In genomic region chr17:29120666-29121065, GRCm38 (mm10) we compare ENCODE assay signal across 17 mouse cellular contexts. TPM values are rescaled to one million over a fixed set of nuclear protein-coding genes. Genes with fewer than 3 reads are reported as not detected.
DNase-seq lines count a peak whose midpoint lies in the region; ATAC-seq lines count a peak whose summit lies in the region.
"Had no signal": no experiment of that assay in that cellular context is flagged by ENCODE, and none has a peak within 500 bp of the region (broad histone marks: within the 10 kb centered on the region; RNA-seq: fewer than 3 reads in every experiment).

No protein-coding gene starts in this region.

- H3K27ac ChIP-seq in kidney, embryonic 16.5 days (ENCODE audit: low read length) = no peak overlapping the region
- no peak overlapping the region for H3K27ac ChIP-seq in intestine, embryonic 15.5 days
- H3K27ac ChIP-seq: forebrain, embryonic 12.5 days; hindbrain, embryonic 10.5 days; limb, embryonic 15.5 days; macrophage; midbrain, embryonic 15.5 days; neural tube, embryonic 13.5 days had no signal

- DNase-seq in cerebellum, postnatal 14 days = peak; percentile 51 to 73
- no peak for DNase-seq in cerebellum, adult 11 months
- peak; percentile 65 for DNase-seq in kidney, postnatal 10 days
- peak; percentile 3 for DNase-seq in thymus, postnatal 4 days
- no peak for DNase-seq in thymus, postnatal 10 days (ENCODE audit: low spot score in 2 of 2)
- DNase-seq in lung, postnatal 4 days = peak; percentile 66 to 83
- DNase-seq: cerebellum, adult 9-10 months; right cerebral cortex, adult 18-20 months had no signal

- peaks cover 16% of the 10 kb centered on the region for H3K4me1 ChIP-seq in kidney, embryonic 16.5 days (ENCODE audit: insufficient read depth, low read length)
- H3K4me1 ChIP-seq in intestine, embryonic 15.5 days (replicated peaks) = peaks cover 19% of the 10 kb centered on the region
- H3K4me1 ChIP-seq: forebrain, embryonic 12.5 days; hindbrain, embryonic 10.5 days; midbrain, embryonic 15.5 days; neural tube, embryonic 13.5 days had no signal

- H3K36me3 ChIP-seq in kidney, embryonic 16.5 days (ENCODE audit: insufficient read depth, low read length) = no peaks in the 10 kb centered on the region
- H3K36me3 ChIP-seq in intestine, embryonic 15.5 days = no peaks in the 10 kb centered on the region
- H3K36me3 ChIP-seq: forebrain, embryonic 12.5 days; heart, embryonic 12.5 days; hindbrain, embryonic 10.5 days; limb, embryonic 15.5 days; midbrain, embryonic 15.5 days; neural tube, embryonic 13.5 days had no signal

- no peak overlapping the region for H3K4me2 ChIP-seq in kidney, embryonic 16.5 days (replicated peaks; ENCODE audit: low read depth, low read length)
- no peak overlapping the region for H3K4me2 ChIP-seq in intestine, embryonic 15.5 days (replicated peaks)
- H3K4me2 ChIP-seq: forebrain, embryonic 12.5 days; heart, embryonic 12.5 days; limb, embryonic 15.5 days; midbrain, embryonic 15.5 days; neural tube, embryonic 13.5 days had no signal

- H3K9me3 ChIP-seq in kidney, embryonic 16.5 days (ENCODE audit: low read length) = no peaks in the 10 kb centered on the region
- H3K9me3 ChIP-seq in intestine, embryonic 15.5 days = no peaks in the 10 kb centered on the region
- H3K9me3 ChIP-seq: forebrain, embryonic 12.5 days; heart, embryonic 12.5 days; hindbrain, embryonic 10.5 days; limb, embryonic 15.5 days; midbrain, embryonic 15.5 days; neural tube, embryonic 13.5 days had no signal

- H3K4me3 ChIP-seq in kidney, embryonic 16.5 days (ENCODE audit: low read length) = no peak overlapping the region
- no peak overlapping the region for H3K4me3 ChIP-seq in intestine, embryonic 15.5 days (replicated peaks)
- H3K4me3 ChIP-seq: forebrain, embryonic 12.5 days; heart, embryonic 12.5 days; hindbrain, embryonic 10.5 days; limb, embryonic 15.5 days; midbrain, embryonic 15.5 days; neural tube, embryonic 13.5 days had no signal

- ATAC-seq in kidney, embryonic 16.5 days (ENCODE audit: low FRiP score, low TSS enrichment) = no peak
- ATAC-seq in intestine, embryonic 15.5 days = no peak
- ATAC-seq: midbrain, embryonic 15.5 days had no signal

- H3K27me3 ChIP-seq in kidney, embryonic 16.5 days (ENCODE audit: insufficient read depth, low read length) = no peaks in the 10 kb centered on the region
- H3K27me3 ChIP-seq in intestine, embryonic 15.5 days (replicated peaks) = no peaks in the 10 kb centered on the region
- H3K27me3 ChIP-seq: forebrain, embryonic 12.5 days; limb, embryonic 15.5 days; midbrain, embryonic 15.5 days; neural tube, embryonic 13.5 days had no signal

- H3K9ac ChIP-seq in kidney, embryonic 16.5 days (replicated peaks; ENCODE audit: low read length) = no peak overlapping the region
- H3K9ac ChIP-seq in intestine, embryonic 15.5 days = no peak overlapping the region
- H3K9ac ChIP-seq: forebrain, embryonic 12.5 days; heart, embryonic 12.5 days; limb, embryonic 15.5 days; midbrain, embryonic 15.5 days; neural tube, embryonic 13.5 days had no signal

- WGBS in kidney, embryonic 16.5 days = 59% methylated on average over 12 of the region's 12 CpGs
- 68% methylated on average over 12 of the region's 12 CpGs for WGBS in intestine, embryonic 15.5 days

RNA-seq across cellular contexts. Expression of gene Rab44, which starts 6.7 kb away (rescaled TPM):
- polyA plus RNA-seq in kidney, embryonic 16.5 days (2015; fragmentation: Nextera tagmentation; extraction: Ambion mirVana) = 0.12 and 0.26 TPM in 2 replicates
- 0.53 and 0.61 TPM in 2 replicates for polyA plus RNA-seq in intestine, embryonic 15.5 days (2015; fragmentation: Nextera tagmentation; extraction: Ambion mirVana)
- polyA plus RNA-seq: hindbrain, embryonic 10.5 days; midbrain, embryonic 15.5 days had no signal

RNA-seq across cellular contexts. Expression of gene Cdkn1a, which starts 29.9 kb away (rescaled TPM):
- polyA plus RNA-seq in kidney, embryonic 16.5 days (2015; fragmentation: Nextera tagmentation; extraction: Ambion mirVana) = 74.1 and 81.3 TPM in 2 replicates
- 92.2 and 98.3 TPM in 2 replicates for polyA plus RNA-seq in intestine, embryonic 15.5 days (2015; fragmentation: Nextera tagmentation; extraction: Ambion mirVana)

Comparison
In these comparisons a context has a peak if more than half of its experiments do, and no peak if none do; other contexts are left out.
1. DNase-seq: peak in cerebellum, postnatal 14 days (2 of 2), kidney, postnatal 10 days (single experiment), thymus, postnatal 4 days (single experiment) and lung, postnatal 4 days (2 of 2); none in cerebellum, adult 11 months (single experiment) and thymus, postnatal 10 days (0 of 2).